In the genomic region with DNA sequence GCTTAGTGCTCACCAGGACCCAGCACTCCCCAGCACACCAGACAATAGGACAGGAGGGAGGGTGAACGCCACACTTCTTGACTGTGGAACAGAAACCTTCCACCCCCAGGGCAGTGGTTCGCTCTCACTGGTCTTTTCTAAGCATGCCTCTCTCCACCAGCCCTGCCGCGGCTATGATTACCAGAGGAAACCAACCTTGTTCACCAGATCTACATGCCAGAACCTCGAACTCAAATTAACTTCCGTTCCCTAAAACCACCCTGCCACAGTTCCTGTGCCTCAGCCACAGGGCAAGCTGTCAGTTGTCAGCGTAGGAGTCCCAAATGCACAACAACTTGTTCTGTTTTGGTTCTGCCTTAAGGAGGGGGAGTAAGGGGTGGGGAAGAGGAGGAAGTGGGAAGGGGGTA, we compare ENCODE assay signal across 9 mouse cellular contexts. TPM values are rescaled to one million over a fixed set of nuclear protein-coding genes. Genes with fewer than 3 reads are reported as not detected.
DNase-seq lines count a peak whose midpoint lies in the region; ATAC-seq and TF ChIP-seq lines count a peak whose summit lies in the region.
"Had no signal": no experiment of that assay in that cellular context is flagged by ENCODE, and none has a peak within 500 bp of the region (broad histone marks: within the 10 kb centered on the region; RNA-seq: fewer than 3 reads in every experiment).

No protein-coding gene starts in this region.

- peak overlapping the region; percentile 24 for H3K4me3 ChIP-seq in heart, embryonic 12.5 days
- H3K4me3 ChIP-seq in hindbrain, postnatal 0 days (ENCODE audit: low read length): no peak overlapping the region
- H3K4me3 ChIP-seq in midbrain, embryonic 12.5 days: no peak overlapping the region
- H3K4me3 ChIP-seq: lung, embryonic 15.5 days had no signal

- intact Hi-C loops in heart, postnatal 25 days (cut with DNase I): no loop called here
- intact Hi-C loops in left cerebral cortex, postnatal 36 days (cut with DNase I): loop anchor here (5.0 kb wide), 1 partner anchor 92 kb away; no protein-coding TSS in a partner anchor

- H3K27me3 ChIP-seq in heart, embryonic 12.5 days (replicated peaks): no peaks in the 10 kb centered on the region
- H3K27me3 ChIP-seq in hindbrain, postnatal 0 days (ENCODE audit: insufficient read depth, low read length): no peaks in the 10 kb centered on the region
- H3K27me3 ChIP-seq in midbrain, embryonic 12.5 days: no peaks in the 10 kb centered on the region
- H3K27me3 ChIP-seq: lung, embryonic 15.5 days had no signal

- 0 out of 2 replicates have a peak overlapping the region, but pooled peaks have one; percentile 22 for H3K9ac ChIP-seq in heart, embryonic 12.5 days
- H3K9ac ChIP-seq in hindbrain, postnatal 0 days (replicated peaks; ENCODE audit: low read length): no peak overlapping the region
- H3K9ac ChIP-seq in midbrain, embryonic 12.5 days (replicated peaks): no peak overlapping the region
- H3K9ac ChIP-seq: lung, embryonic 15.5 days had no signal

- no peak for ATAC-seq in heart, embryonic 12.5 days (ENCODE audit: insufficient number of reproducible peaks, low FRiP score)
- ATAC-seq in activated CD4-positive, CD25-positive, alpha-beta regulatory T cell, adult 4 months: peak; percentile 88
- no peak for ATAC-seq in hindbrain, postnatal 0 days
- ATAC-seq in midbrain, embryonic 12.5 days (ENCODE audit: low FRiP score, low read depth): no peak

- WGBS in heart, embryonic 12.5 days: 3% methylated on average over 7 of the region's 7 CpGs
- WGBS in hindbrain, postnatal 0 days: 11% methylated on average over 7 of the region's 7 CpGs
- WGBS in midbrain, embryonic 12.5 days: 14% methylated on average over 7 of the region's 7 CpGs

- H3K36me3 ChIP-seq in heart, embryonic 12.5 days: no peaks in the 10 kb centered on the region
- no peaks in the 10 kb centered on the region for H3K36me3 ChIP-seq in hindbrain, postnatal 0 days (ENCODE audit: insufficient read depth, low read length)
- H3K36me3 ChIP-seq in midbrain, embryonic 12.5 days: no peaks in the 10 kb centered on the region
- H3K36me3 ChIP-seq: lung, embryonic 15.5 days had no signal

- TF ChIP-seq CTCF in hindbrain, postnatal 0 days (IDR thresholded peaks at IDR 0.05; ENCODE audit: low read depth): no peak

- H3K4me1 ChIP-seq in heart, embryonic 12.5 days (replicated peaks): peaks cover 11% of the 10 kb centered on the region
- no peaks in the 10 kb centered on the region for H3K4me1 ChIP-seq in hindbrain, postnatal 0 days (ENCODE audit: insufficient read depth, low read length)
- peaks cover 7% of the 10 kb centered on the region for H3K4me1 ChIP-seq in midbrain, embryonic 12.5 days
- H3K4me1 ChIP-seq: lung, embryonic 15.5 days had no signal

- no peak for DNase-seq in heart, postnatal 25 days (ENCODE audit: low spot score)
- no peak for DNase-seq in hindbrain, postnatal 0 days (ENCODE audit: low spot score)
- peak; percentile 50 for DNase-seq in thymus, postnatal 25 days
- no peak for DNase-seq in cerebellum, adult 9-11 months
- no peak for DNase-seq in left cerebral cortex, postnatal 36 days (ENCODE audit: low spot score in 2 of 2)

- H3K4me2 ChIP-seq in heart, embryonic 12.5 days: peak overlapping the region; percentile 61
- 0 out of 2 replicates have a peak overlapping the region, but pooled peaks have one; percentile 1 for H3K4me2 ChIP-seq in hindbrain, postnatal 0 days (ENCODE audit: low read depth, low read length)
- H3K4me2 ChIP-seq in midbrain, embryonic 12.5 days (replicated peaks): peak overlapping the region; percentile 27; the same call in 1 of the 2 replicates
- H3K4me2 ChIP-seq: lung, embryonic 15.5 days had no signal

- H3K9me3 ChIP-seq in heart, embryonic 12.5 days (replicated peaks): peaks cover 7% of the 10 kb centered on the region; the same call in 1 of the 2 replicates
- no peaks in the 10 kb centered on the region for H3K9me3 ChIP-seq in hindbrain, postnatal 0 days (ENCODE audit: low read length)
- H3K9me3 ChIP-seq in midbrain, embryonic 12.5 days: no peaks in the 10 kb centered on the region; the same call in 1 of the 2 replicates
- H3K9me3 ChIP-seq: lung, embryonic 15.5 days had no signal

- H3K27ac ChIP-seq in heart, embryonic 12.5 days (ENCODE audit: poor library complexity, severe bottlenecking): no peak overlapping the region
- no peak overlapping the region for H3K27ac ChIP-seq in hindbrain, postnatal 0 days
- H3K27ac ChIP-seq in midbrain, embryonic 12.5 days (replicated peaks): no peak overlapping the region
- H3K27ac ChIP-seq: lung, embryonic 15.5 days had no signal

RNA-seq across cellular contexts. Expression of a gene that starts 12.4 kb away (rescaled TPM):
- not detected in 2 replicates for polyA plus RNA-seq in heart, embryonic 12.5 days (2016; fragmentation: Nextera tagmentation; extraction: Ambion mirVana)
- total RNA-seq in heart, postnatal 25 days (2021): not detected
- polyA plus RNA-seq in activated CD4-positive, CD25-positive, alpha-beta regulatory T cell, adult 4 months (2017; shearing (Covaris generic)): under 1 TPM in 1 of 2 experiments, not detected in 1; 0.44 TPM
- not detected in 2 replicates for total RNA-seq in hindbrain, postnatal 0 days (2014; rRNA removed)
- polyA plus RNA-seq in hindbrain, postnatal 0 days (2015; fragmentation: Nextera tagmentation; extraction: Ambion mirVana): not detected in 2 replicates
- polyA plus RNA-seq in midbrain, embryonic 12.5 days (2016; fragmentation: Nextera tagmentation; extraction: Ambion mirVana): not detected in 2 replicates
- not detected for total RNA-seq in left cerebral cortex, postnatal 36 days (2021)
- polyA plus RNA-seq: lung, embryonic 15.5 days had no signal

RNA-seq across cellular contexts. Expression of a gene that starts 24.9 kb away (rescaled TPM):
- 0.32 and 0.42 TPM in 2 replicates for polyA plus RNA-seq in heart, embryonic 12.5 days (2016; fragmentation: Nextera tagmentation; extraction: Ambion mirVana)
- total RNA-seq in heart, postnatal 25 days (2021): not detected
- not detected for polyA plus RNA-seq in activated CD4-positive, CD25-positive, alpha-beta regulatory T cell, adult 4 months (2017; shearing (Covaris generic))
- total RNA-seq in hindbrain, postnatal 0 days (2014; rRNA removed): 1.2 TPM in 1 of 2 replicates, not detected in the other
- 0.30 and 0.36 TPM in 2 replicates for polyA plus RNA-seq in hindbrain, postnatal 0 days (2015; fragmentation: Nextera tagmentation; extraction: Ambion mirVana)
- not detected in 2 replicates for polyA plus RNA-seq in midbrain, embryonic 12.5 days (2016; fragmentation: Nextera tagmentation; extraction: Ambion mirVana)
- total RNA-seq in left cerebral cortex, postnatal 36 days (2021): not detected

RNA-seq across cellular contexts. Expression of a gene that starts 50.2 kb away (rescaled TPM):
- not detected in 2 replicates for polyA plus RNA-seq in heart, embryonic 12.5 days (2016; fragmentation: Nextera tagmentation; extraction: Ambion mirVana)
- total RNA-seq in heart, postnatal 25 days (2021): not detected
- polyA plus RNA-seq in activated CD4-positive, CD25-positive, alpha-beta regulatory T cell, adult 4 months (2017; shearing (Covaris generic)): under 1 TPM in 1 of 2 experiments, not detected in 1; 0.34 TPM
- not detected in 2 replicates for total RNA-seq in hindbrain, postnatal 0 days (2014; rRNA removed)
- polyA plus RNA-seq in hindbrain, postnatal 0 days (2015; fragmentation: Nextera tagmentation; extraction: Ambion mirVana): 0.09 TPM in 1 of 2 replicates, not detected in the other
- polyA plus RNA-seq in midbrain, embryonic 12.5 days (2016; fragmentation: Nextera tagmentation; extraction: Ambion mirVana): not detected in 2 replicates
- not detected for total RNA-seq in left cerebral cortex, postnatal 36 days (2021)
- polyA plus RNA-seq: lung, embryonic 15.5 days had no signal

RNA-seq across cellular contexts. Expression of a gene that starts 51.0 kb away (rescaled TPM):
- polyA plus RNA-seq in heart, embryonic 12.5 days (2016; fragmentation: Nextera tagmentation; extraction: Ambion mirVana): 10.4 and 10.8 TPM in 2 replicates
- total RNA-seq in heart, postnatal 25 days (2021): 1 to 10 TPM; 4.2 to 5.6 TPM
- polyA plus RNA-seq in activated CD4-positive, CD25-positive, alpha-beta regulatory T cell, adult 4 months (2017; shearing (Covaris generic)): 100 to 1,000 TPM; 175 to 257 TPM
- total RNA-seq in hindbrain, postnatal 0 days (2014; rRNA removed): 0.25 and 0.63 TPM in 2 replicates
- polyA plus RNA-seq in hindbrain, postnatal 0 days (2015; fragmentation: Nextera tagmentation; extraction: Ambion mirVana): 6.7 and 6.9 TPM in 2 replicates
- polyA plus RNA-seq in midbrain, embryonic 12.5 days (2016; fragmentation: Nextera tagmentation; extraction: Ambion mirVana): 6.8 and 6.9 TPM in 2 replicates
- total RNA-seq in left cerebral cortex, postnatal 36 days (2021): 1 to 10 TPM; 3.5 to 6.1 TPM

Comparison
In these comparisons a context has a peak if more than half of its experiments do, and no peak if none do; other contexts are left out.
1. H3K4me2 ChIP-seq: peak in every context shown above with its lines; median percentile 61 in heart, embryonic 12.5 days; 27 in midbrain, embryonic 12.5 days; 1 in hindbrain, postnatal 0 days.